Mouse (Mus musculus): ENCODE measurements at regions not wholly inside any gene's neighbourhood (a gene's known extent, or its start where the extent isn't known, plus 50 kb on each side); places are given as distances from the start of the nearest gene placed in this dataset.

- TF ChIP-seq CTCF (IDR thresholded peaks at IDR 0.05; ENCODE audit: extremely low read depth, insufficient read length, insufficient replicate concordance, low read depth, low read length) = no peak
- TF ChIP-seq POLR2A (IDR thresholded peaks at IDR 0.05; ENCODE audit: low read depth, low read length) = no peak
These were observed 125.3 kb upstream of the Jade1 start for GRCm38 (mm10) chr3:41430191-41430590.
